Mouse (Mus musculus): Measurements from ENCODE around the gene Kif3c.
A peak's percentile ranks its signal among the peaks of the same experiment; 100 is the strongest.

Kif3c gene

GRCm38 (mm10) chr12:3425375-3426341 lies 60.7 kb downstream of the Kif3c start:
- DNase-seq (ENCODE audit: low spot score): no peak

- peak; percentile 98 for DNase-seq (ENCODE audit: low spot score)
Observed at GRCm38 (mm10) chr12:3426530-3427034, 61.6 kb downstream of the Kif3c start, which contains the start of gene Asxl2. TSS of gene Asxl2 (plus strand) at chr12:3426857.

GRCm38 (mm10) chr12:3427067-3427889 lies 62.3 kb downstream of the Kif3c start:
- peak; percentile 84 for DNase-seq (ENCODE audit: low spot score)

- DNase-seq (ENCODE audit: low spot score): no peak
Observed at GRCm38 (mm10) chr12:3427891-3428775, 63.2 kb downstream of the Kif3c start.

- DNase-seq (ENCODE audit: low spot score): no peak
Observed at GRCm38 (mm10) chr12:3429681-3430442, 64.9 kb downstream of the Kif3c start.

- no peak for DNase-seq (ENCODE audit: low spot score)
Observed at GRCm38 (mm10) chr12:3430443-3430753, 65.5 kb downstream of the Kif3c start.

GRCm38 (mm10) chr12:3430985-3431384 lies 66.1 kb downstream of the Kif3c start:
- DNase-seq (ENCODE audit: low spot score): no peak

- DNase-seq (ENCODE audit: low spot score): no peak
Observed at GRCm38 (mm10) chr12:3433736-3434135, 68.8 kb downstream of the Kif3c start.

- no peak for DNase-seq (ENCODE audit: low spot score)
Observed at GRCm38 (mm10) chr12:3436446-3436845, 71.5 kb downstream of the Kif3c start.

- DNase-seq (ENCODE audit: low spot score): no peak
Observed at GRCm38 (mm10) chr12:3437815-3438214, 72.9 kb downstream of the Kif3c start.

- DNase-seq (ENCODE audit: low spot score): no peak
Observed at GRCm38 (mm10) chr12:3440916-3441315, 76.0 kb downstream of the Kif3c start.

GRCm38 (mm10) chr12:3441361-3441760 lies 76.4 kb downstream of the Kif3c start:
- no peak for DNase-seq (ENCODE audit: low spot score)

GRCm38 (mm10) chr12:3453554-3453953 lies 88.6 kb downstream of the Kif3c start:
- no peak for DNase-seq (ENCODE audit: low spot score)

All from yolk sac, embryonic 10.5 days (tissue).